Mouse (Mus musculus) embryonic stem cell, embryonic (primary cell): ENCODE data around the gene Gm9573.

Source experiments
- CTCF ChIA-PET, 4 experiments: fragments of 300-600 bp in 2 of 4; fragments of 350-600 bp in 2 of 4; sonication (Branson Sonifier 250); formaldehyde crosslinking; loops; one replicate each; lab custom pipeline; 2022; ENCODE audit warnings: inconsistent platforms in 2 of 4; lab: Charles Lee
- POLR2A ChIA-PET, 4 experiments: fragments of 300-600 bp in 2 of 4; fragments of 350-600 bp in 2 of 4; sonication (Branson Sonifier 250); formaldehyde crosslinking; loops; one replicate each; lab custom pipeline; 2022; ENCODE audit warnings: antibody characterized with exemption in 4 of 4, inconsistent platforms in 1 of 4; lab: Charles Lee

Gm9573 gene

DNA sequence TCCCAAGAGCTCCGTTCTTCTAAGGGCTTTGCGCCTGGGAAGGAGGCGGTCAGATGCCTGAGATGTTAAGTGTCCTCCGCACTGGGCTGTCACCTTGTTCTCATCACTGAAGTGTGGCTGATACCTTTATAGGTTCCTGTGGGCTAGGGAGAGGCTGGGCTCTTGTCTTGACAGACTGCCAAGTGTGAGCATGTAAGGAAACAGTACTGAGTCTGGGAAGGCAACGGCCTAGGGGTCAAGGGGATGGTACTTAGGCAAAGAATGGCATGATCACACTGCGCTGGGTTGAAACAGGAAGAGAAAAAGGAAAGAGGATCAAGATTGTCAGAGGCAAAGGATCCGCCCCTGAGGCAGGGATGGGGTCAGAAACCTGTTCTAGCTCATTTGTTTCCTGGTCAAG, at the start of gene Gm9573:
Gene Gm9573 (minus strand): TSS at position 101 of the 400 bp plus-strand sequence.
- ChIA-PET POLR2A (interaction anchor here in 2 of 4 experiments (1.3 to 2.4 kb wide), 5 partner anchors 9 to 36 kb away, joined by 3 to 7 read pairs (median 5); no protein-coding TSS in a partner anchor), CTCF (interaction anchor here in 2 of 4 experiments (1.0 to 1.8 kb wide), 3 partner anchors 9 to 111 kb away, joined by 3 to 7 read pairs (median 4); no protein-coding TSS in a partner anchor)

DNA sequence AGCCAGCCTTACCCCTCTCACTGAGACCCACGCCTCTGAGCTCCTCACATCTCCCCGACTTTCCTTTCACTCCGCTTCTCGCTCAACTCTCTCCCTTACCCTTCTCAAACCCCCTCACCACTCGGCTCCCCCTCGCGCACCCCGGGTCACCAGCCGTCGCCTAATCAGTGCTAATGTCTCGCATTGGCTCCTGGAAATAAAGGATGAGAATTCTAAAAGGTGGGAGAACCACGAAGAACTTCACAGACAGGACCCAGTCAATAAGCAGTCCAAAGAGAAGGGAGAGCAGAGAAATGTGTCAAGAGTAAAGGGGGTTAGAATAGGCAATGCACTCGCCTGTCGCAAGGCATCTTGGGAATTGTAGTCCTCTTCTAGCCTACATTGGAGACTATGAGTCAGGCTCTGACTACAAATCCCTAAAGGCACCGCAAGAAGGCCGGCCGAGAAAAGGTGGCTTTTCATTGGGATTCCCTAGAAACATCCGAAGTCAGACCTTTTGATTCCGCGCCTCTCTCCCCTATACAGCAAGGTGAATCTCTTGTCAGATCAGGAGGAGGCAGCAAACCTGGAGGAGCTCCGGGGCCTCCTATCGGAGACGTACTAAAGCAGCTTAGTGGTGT, 47.1 kb upstream of the Gm9573 start, which contains the start of gene Gtf2h4:
Gene Gtf2h4 (minus strand): TSS at position 324 of the 620 bp plus-strand sequence.
- ChIA-PET POLR2A (interaction anchor here (0.5 to 2.9 kb wide), 28 partner anchors 8 to 1377 kb away, joined by 3 to 12 read pairs (median 4); partner anchors contain the start of genes Ddr1 (in 1 of the 4) and Flot1 (in 1 of the 4)), CTCF (interaction anchor here in 3 of 4 experiments (0.6 to 2.2 kb wide), 9 partner anchors 18 to 245 kb away, joined by 3 to 6 read pairs (median 3); no protein-coding TSS in a partner anchor)

DNA sequence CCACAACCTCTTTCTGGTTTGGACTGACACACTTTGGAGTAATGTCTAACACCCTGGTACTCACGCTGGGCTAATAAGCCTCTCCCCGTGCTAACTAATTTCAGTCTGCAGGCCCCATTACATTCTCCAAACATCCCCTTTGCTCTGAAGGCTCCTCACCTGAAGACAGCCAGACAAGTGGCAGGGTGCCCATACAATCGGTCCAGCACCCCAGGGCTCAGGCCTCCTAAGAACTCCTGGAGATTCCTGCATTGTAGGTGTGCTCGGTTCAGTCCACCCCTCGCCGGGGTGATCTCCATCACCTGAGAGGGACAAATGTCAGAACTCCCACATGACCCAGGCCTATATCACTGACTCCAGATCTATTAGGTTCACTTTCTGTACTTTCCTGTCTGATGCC, 46.1 kb upstream of the Gm9573 start:
- ChIA-PET CTCF (interaction anchor here in 2 of 4 experiments (1.0 to 2.2 kb wide), 2 partner anchors 67 to 88 kb away, joined by 3 to 6 read pairs; no protein-coding TSS in a partner anchor), POLR2A (interaction anchor here in 3 of 4 experiments (1.3 to 2.9 kb wide), 5 partner anchors 8 to 1378 kb away, joined by 3 to 12 read pairs (median 7); no protein-coding TSS in a partner anchor)

DNA sequence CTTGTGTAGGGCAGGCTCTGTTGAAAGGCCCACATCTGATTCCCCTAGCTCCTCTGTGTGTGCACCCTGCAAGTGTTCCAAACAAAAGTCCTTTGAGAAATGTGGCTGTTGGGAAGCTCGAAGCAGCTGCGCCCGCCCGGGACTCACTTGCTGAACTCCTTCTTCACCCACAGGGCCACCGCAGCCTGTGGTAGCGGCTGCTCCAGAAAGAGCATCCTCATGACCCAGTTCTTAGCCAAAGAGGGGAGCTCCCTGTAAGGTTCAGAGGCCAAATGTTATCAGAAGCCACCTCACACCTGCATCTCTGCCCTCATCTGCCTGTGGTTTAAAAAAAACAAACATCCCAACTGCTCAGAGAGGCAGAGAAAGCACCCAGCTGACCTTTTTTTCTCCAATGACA, 45.4 kb upstream of the Gm9573 start:
- POLR2A ChIA-PET: interaction anchor here in 1 of 4 experiments (0.8 to 1.3 kb wide), 3 partner anchors 9 to 65 kb away, joined by 3 read pairs; no protein-coding TSS in a partner anchor
- CTCF ChIA-PET: interaction anchor here in 1 of 4 experiments (1.5 kb wide), 1 partner anchor 37 kb away, joined by 4 read pairs; no protein-coding TSS in a partner anchor

DNA sequence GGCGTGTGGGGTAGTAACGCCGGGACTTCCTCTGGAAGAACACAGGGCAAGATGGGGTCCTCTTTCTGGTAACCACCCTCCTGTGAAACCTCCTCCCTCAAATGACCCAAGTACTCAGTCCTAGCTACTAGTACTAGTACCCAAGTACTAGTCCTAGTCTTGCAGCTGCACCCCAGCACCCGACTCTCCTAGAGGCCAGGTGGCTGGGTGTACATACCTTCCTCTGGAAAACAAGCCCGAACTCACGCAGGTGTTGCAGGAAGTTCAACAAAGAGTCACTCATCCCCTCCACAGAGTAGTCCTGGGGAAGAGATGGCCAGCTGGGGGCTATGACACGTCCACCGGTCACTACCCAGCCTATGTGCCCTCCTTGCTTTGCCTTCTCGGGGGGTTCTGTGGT, 43.3 kb upstream of the Gm9573 start:
- POLR2A ChIA-PET: interaction anchor here in 2 of 4 experiments (0.5 to 3.5 kb wide), 3 partner anchors 11 to 522 kb away, joined by 3 to 17 read pairs (median 5); no protein-coding TSS in a partner anchor
- CTCF ChIA-PET: interaction anchor here in 2 of 4 experiments (0.6 to 1.0 kb wide), 2 partner anchors 21 to 143 kb away, joined by 3 read pairs; no protein-coding TSS in a partner anchor

DNA sequence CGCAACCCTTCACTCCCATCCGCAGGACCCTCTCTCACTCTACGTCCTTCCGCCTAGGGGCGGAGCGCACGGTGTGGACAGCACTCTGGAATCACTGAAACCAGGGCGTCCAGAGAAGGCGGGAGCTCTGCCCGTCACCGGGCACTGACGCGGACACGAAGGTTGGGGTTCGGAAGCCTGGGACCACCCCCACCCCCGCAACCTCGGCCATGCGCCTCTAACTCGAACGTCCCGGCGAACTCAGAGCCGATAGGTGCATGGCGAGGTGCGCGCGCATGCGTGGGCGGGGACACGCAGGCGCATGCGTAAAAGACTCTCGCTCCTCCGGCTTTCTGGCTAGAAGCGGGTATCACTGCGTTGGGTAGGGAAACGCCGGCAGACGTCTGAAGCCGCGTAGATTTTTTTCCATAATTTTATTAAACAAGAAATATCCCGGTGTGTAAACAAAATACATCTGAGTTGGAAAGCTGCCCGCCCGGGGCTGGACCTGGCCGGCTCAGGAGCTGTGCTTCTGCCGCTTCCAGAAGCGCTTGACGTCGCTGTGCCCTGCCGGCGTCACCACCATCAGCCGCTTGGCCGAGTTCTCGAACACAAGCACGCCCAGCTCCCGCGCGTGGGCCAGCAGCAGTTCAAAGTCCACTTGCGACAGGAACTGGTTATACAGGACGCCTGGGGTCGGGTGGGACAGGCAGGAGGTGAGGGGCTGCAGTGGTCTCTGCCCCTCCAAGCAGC, 41.1 kb upstream of the Gm9573 start, which contains the start of gene Vars2:
Gene Vars2 (minus strand): TSS at position 259 of the 732 bp plus-strand sequence.
- POLR2A ChIA-PET: interaction anchor here in 3 of 4 experiments (0.7 to 3.5 kb wide), 15 partner anchors 10 to 312 kb away, joined by 3 to 17 read pairs (median 4); partner anchors contain the start of genes Gnl1 (in 1 of the 3), Ier3 (in 1 of the 3), Mrps18b (in 1 of the 3) and Ppp1r10 (in 1 of the 3)
- CTCF ChIA-PET: interaction anchor here in 3 of 4 experiments (0.6 to 4.0 kb wide), 8 partner anchors 11 to 421 kb away, joined by 3 to 32 read pairs (median 3); partner anchors contain the start of gene Flot1 (in 1 of the 3)

DNA sequence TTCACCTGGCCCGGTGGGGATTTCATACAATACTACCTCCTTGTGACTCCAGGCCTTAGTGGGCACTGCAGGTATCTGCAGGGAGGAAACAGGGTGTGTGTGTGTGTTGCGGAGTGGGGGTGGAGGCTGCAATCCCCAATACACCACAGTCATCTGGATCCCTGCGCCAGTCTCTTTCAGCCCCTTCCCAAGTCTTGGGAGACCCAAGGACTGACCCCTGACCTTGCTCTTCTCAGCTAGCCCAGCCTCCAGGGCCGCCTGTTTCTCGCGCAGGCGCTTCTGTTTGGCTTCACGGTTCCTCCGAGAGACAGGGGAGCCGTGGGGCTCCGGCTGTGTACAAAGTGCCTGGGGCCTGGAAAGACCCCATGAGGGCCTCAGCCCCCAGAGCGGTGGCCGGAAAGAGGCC, 40.4 kb upstream of the Gm9573 start:
- ChIA-PET CTCF (interaction anchor here in 2 of 4 experiments (0.6 to 4.0 kb wide), 5 partner anchors 32 to 421 kb away, joined by 3 to 32 read pairs (median 3); partner anchors contain the start of gene Flot1 (in 1 of the 2)), POLR2A (interaction anchor here in 2 of 4 experiments (0.6 to 3.5 kb wide), 9 partner anchors 14 to 155 kb away, joined by 3 to 17 read pairs (median 5); partner anchors contain the start of gene Ier3 (in 1 of the 2))

DNA sequence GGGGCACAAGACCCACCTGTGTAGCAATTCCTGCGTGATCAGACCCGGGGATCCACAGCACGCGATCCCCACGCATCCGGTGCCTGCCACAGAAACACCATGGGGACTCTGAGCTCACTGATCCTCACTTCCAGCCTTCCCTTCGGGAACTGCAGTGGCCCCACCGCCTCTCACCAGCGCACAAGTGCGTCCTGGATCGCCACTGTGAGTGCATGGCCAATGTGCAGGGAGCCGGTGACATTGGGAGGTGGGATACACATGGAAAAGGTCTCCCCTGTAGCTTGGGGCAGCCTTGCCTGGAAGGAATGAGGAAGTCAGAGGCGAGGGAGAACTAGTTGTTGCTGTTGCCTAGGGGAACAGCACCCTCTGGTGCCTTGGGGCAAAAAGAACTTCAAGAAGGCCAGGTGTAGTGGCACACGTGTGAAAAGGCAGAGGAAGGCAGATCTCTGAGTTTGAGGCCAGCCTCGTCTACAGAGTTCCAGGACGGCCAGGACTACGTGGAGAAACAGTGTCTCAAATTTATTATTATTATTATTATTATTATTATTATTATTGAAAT, 39.6 kb upstream of the Gm9573 start:
- ChIA-PET POLR2A (interaction anchor here in 3 of 4 experiments (0.5 to 2.3 kb wide), 17 partner anchors 8 to 150 kb away, joined by 3 to 9 read pairs (median 3); partner anchors contain the start of gene Gtf2h4 (in 1 of the 3)), CTCF (interaction anchor here (0.5 to 4.0 kb wide), 23 partner anchors 12 to 331 kb away, joined by 3 to 32 read pairs (median 3); partner anchors contain the start of gene Dhx16 (in 1 of the 4))

DNA sequence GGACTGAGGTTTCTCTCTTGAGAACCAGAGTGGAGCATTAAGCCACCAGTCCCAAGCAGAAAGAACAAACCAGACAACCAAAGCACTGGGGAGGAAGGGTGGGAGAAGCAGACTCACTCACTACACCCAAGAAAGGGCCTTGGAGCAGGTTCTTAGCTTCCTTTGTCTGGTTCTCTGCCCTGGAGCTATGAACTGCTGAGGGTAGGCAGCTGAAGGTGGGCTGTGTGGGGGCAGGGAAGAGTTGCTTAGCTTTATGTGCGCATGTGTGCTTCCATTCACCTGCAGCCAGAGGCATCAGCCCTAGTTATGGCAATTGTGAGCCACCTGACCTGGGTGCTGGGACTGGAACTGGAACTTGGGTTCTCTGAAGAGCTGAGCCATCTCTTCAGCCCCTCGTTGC, 26.6 kb upstream of the Gm9573 start:
- ChIA-PET CTCF (interaction anchor here in 3 of 4 experiments (0.7 to 2.3 kb wide), 10 partner anchors 10 to 84 kb away, joined by 3 to 8 read pairs (median 4); no protein-coding TSS in a partner anchor), POLR2A (interaction anchor here in 3 of 4 experiments (0.9 to 2.8 kb wide), 29 partner anchors 9 to 235 kb away, joined by 3 to 15 read pairs (median 3); partner anchors contain the start of genes Flot1 (in 1 of the 3) and Mdc1 (in 1 of the 3))

DNA sequence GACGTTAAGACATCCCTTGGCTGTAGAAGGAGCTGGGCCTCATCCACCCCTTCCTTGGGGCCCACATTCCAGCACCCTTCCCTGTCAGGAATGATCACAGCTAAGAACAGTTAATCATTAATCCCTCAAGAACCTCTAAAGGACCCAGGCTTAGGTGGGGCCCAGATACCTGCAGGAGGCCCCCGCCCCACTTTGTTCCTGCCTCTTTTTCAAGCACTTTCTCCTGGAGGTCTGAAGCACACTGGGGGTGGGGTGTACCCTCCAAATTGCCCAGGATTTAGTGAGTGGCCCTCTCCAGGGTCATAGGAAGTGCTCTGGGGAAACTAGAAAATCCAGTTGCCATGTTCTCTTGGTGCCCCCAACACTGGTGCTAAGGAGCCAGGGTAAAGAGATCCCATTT, 23.0 kb upstream of the Gm9573 start:
- ChIA-PET CTCF (interaction anchor here in 3 of 4 experiments (0.6 to 1.5 kb wide), 6 partner anchors 10 to 92 kb away, joined by 3 to 7 read pairs (median 3); no protein-coding TSS in a partner anchor), POLR2A (interaction anchor here in 1 of 4 experiments (1.1 kb wide), 1 partner anchor 16 kb away, joined by 3 read pairs; no protein-coding TSS in a partner anchor)

DNA sequence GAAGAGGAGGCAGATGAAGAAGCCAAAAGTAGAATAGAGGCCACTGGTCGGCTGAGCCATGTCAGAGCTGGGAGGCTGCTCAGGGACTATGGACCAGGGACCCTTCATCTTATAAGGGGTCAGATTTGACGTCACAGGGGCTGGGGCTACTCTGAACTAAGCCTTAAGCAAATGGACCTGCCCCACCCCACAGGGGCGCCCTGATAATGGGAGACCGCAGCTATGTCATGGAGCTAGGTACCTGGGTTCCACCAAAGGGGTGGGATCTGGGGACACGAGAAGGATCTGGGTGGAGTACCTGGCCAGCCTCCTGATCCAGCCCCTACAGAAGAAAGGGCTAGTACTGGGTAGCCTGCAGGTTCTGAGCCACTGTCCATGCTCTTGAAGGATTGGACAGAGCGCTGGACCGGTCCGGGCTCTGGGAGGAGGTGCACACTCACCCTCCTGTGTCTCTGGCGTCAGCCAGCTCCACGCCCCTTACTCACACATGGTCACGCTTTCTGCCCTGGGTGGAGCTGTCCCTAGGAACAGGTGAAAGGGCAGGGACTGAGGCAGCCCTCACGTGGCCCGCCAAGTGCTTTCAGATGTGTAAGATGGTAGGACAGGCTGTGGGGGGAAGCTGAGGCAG, 17.3 kb upstream of the Gm9573 start, which contains the start of gene Mucl3:
Gene Mucl3 (minus strand): TSS at position 87 of the 628 bp plus-strand sequence.
- CTCF ChIA-PET: interaction anchor here in 2 of 4 experiments (0.8 to 1.4 kb wide), 4 partner anchors 9 to 94 kb away, joined by 3 to 5 read pairs (median 3); no protein-coding TSS in a partner anchor
- POLR2A ChIA-PET: interaction anchor here in 3 of 4 experiments (0.8 to 1.3 kb wide), 6 partner anchors 8 to 30 kb away, joined by 3 to 4 read pairs (median 4); partner anchors contain the start of gene Gtf2h4 (in 1 of the 3)

DNA sequence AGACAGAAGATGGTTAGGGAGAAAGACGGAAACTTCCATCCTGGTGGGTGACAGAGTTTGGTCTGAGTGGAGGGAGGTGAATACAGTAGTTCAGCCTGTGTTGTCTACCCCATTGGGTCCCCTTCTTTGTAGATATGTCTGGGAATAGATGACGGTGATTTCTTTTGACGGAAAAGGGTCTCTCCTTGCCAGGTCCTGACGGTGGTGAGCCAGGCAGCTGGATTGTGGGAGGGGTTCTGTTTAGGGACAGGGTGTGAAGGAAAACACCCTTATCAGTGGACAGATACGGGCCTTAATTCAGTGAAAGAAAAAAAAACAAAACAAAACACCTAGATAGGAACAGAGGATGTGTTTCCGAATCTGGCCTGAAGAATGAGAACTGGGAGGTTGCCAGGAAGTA, 12.9 kb upstream of the Gm9573 start:
- POLR2A ChIA-PET: interaction anchor here in 3 of 4 experiments (0.6 to 2.1 kb wide), 5 partner anchors 13 to 32 kb away, joined by 3 to 11 read pairs (median 4); no protein-coding TSS in a partner anchor

DNA sequence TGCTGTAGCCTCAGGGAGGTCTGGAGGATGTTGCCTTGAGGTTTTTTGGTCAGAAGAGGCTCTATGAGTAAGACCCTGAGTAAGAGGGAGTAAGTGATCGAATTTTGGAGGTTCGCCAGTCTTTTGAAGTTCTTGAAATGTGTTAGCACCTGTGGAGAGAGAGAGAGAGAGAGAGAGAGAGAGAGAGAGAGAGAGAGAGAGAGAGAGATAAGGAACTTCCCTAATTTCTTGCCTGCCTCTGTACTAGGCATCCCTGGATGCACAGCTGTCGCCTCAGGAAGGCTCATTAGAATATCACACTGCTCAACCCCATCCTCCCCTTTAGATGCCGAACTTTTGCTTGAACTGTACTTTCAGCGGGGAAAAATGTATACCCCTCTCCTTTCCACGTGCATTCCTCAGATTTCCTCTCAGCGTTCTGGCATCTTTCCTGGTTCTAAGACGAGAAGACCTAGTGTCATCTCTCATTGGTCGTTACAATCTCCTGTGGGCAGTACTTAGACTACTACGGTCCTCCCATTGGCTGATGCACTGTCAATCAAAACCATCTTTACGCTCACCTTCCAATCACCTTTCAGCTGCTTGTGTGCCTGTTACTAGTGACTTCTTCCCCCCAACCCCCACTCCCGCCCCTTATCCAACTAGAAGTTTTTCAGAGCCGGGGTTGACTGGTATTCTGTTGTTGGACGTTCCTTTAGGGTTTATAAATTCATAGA, 12.2 kb upstream of the Gm9573 start:
- ChIA-PET CTCF (interaction anchor here (0.5 to 1.5 kb wide), 15 partner anchors 13 to 606 kb away, joined by 3 to 14 read pairs (median 4); no protein-coding TSS in a partner anchor), POLR2A (interaction anchor here in 3 of 4 experiments (0.9 to 2.1 kb wide), 8 partner anchors 10 to 47 kb away, joined by 3 to 11 read pairs (median 3); no protein-coding TSS in a partner anchor)

More for the DNA sequence above, 12.9 kb upstream of the Gm9573 start:
- CTCF ChIA-PET: interaction anchor here in 3 of 4 experiments (0.6 to 1.5 kb wide), 11 partner anchors 14 to 1433 kb away, joined by 3 to 5 read pairs (median 3); no protein-coding TSS in a partner anchor

DNA sequence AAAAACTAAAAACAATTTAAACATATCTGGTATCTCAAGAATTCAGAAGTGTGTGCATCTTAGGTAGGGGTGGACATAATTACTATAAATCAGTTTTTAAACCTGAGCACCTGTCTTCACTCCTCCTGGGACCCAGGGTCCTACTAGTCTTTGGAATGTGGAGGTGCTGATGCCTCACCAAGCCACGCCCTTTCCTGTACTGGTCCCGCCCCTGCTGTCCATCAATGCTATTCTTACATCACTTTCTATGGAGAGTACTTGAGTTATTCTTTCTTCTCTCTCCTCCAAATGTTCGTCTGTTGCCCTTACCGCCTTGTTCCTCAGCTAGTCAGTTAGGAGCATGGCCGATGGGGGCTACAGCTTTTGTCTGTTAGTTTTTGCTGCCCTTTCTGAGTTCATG, 9.9 kb upstream of the Gm9573 start:
- ChIA-PET CTCF (interaction anchor here (0.5 to 4.2 kb wide), 16 partner anchors 10 to 523 kb away, joined by 3 to 62 read pairs (median 10); partner anchors contain the start of genes Vars2 (in 2 of the 4) and Gm9573 (in 1 of the 4)), POLR2A (interaction anchor here in 1 of 4 experiments (0.9 to 3.0 kb wide), 6 partner anchors 14 to 134 kb away, joined by 3 to 12 read pairs (median 4); no protein-coding TSS in a partner anchor)

DNA sequence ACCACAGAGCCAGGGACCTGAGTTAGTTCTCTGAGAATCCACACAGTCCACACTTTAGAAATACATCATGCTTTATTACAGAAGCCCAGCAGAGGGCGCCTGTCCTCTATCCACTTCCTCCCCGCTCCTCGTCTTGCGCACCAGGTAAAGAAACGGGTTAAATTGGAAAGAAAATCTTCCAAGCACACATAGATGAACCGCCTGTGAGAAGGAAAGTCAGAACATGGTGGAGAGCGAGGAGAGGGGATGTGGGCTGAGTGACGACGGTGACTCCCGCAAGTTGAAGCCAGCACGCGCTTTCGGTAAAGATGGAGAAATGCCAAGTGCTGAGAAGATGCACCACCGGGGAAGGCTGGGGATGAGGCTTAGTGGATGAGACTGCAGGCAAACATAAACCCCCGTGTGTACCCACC, 9.3 kb upstream of the Gm9573 start:
- ChIA-PET CTCF (interaction anchor here (0.6 to 4.2 kb wide), 43 partner anchors 10 to 1054 kb away, joined by 3 to 62 read pairs (median 6); partner anchors contain the start of genes Vars2 (in 2 of the 4), Gm9573 (in 1 of the 4) and Sfta2 (in 1 of the 4)), POLR2A (interaction anchor here in 2 of 4 experiments (0.6 to 3.0 kb wide), 10 partner anchors 8 to 186 kb away, joined by 3 to 12 read pairs (median 4); partner anchors contain the start of gene Ier3 (in 1 of the 2))
